Comparison of ENCODE assay signal across 11 mouse cellular contexts in the genomic region with DNA sequence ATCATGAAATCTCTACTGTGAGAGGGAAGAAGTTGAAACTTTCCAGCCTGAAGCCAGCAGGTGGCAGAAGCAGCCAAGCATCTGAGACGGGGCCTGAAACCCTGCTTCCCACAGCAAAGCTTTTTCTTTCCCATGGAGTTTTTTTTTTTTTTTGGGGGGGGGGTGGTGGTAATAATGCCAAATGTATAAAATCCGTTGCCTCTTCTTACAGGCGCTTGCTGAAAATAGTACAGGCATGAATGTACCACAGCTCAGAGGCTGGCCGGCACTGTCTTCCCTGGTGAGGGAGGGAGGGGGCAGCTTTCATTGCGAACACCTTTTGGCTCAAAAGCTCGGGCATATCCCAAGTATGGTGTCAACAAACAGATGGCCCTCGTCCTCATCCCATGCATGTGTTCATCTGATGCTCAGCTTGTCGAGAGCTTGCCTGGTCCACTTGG. TPM values are rescaled to one million over a fixed set of nuclear protein-coding genes. Genes with fewer than 3 reads are reported as not detected.
DNase-seq lines count a peak whose midpoint lies in the region; ATAC-seq and TF ChIP-seq lines count a peak whose summit lies in the region.
"Had no signal": no experiment of that assay in that cellular context is flagged by ENCODE, and none has a peak within 500 bp of the region (broad histone marks: within the 10 kb centered on the region; RNA-seq: fewer than 3 reads in every experiment).

No protein-coding gene starts in this region.

- H3K27me3 ChIP-seq in forebrain, embryonic 13.5 days, result no peaks in the 10 kb centered on the region
- no peaks in the 10 kb centered on the region for H3K27me3 ChIP-seq in forebrain, embryonic 12.5 days
- H3K27me3 ChIP-seq in ES-Bruce4 (ENCODE audit: control insufficient read depth, insufficient read depth, low read length, poor library complexity, severe bottlenecking), result no peaks in the 10 kb centered on the region; the same call in 1 of the 2 replicates
- no peaks in the 10 kb centered on the region for H3K27me3 ChIP-seq in embryonic facial prominence, embryonic 10.5 days (replicated peaks; ENCODE audit: low read depth, poor library complexity, severe bottlenecking)
- no peaks in the 10 kb centered on the region for H3K27me3 ChIP-seq in midbrain, embryonic 16.5 days (ENCODE audit: control insufficient read depth, insufficient read depth, low read depth, low read length)
- H3K27me3 ChIP-seq: embryonic facial prominence, embryonic 15.5 days; stomach, embryonic 15.5 days had no signal

- TF ChIP-seq POLR2A in ES-Bruce4 (IDR thresholded peaks at IDR 0.05; ENCODE audit: insufficient read depth, low read length), result no peak

- H3K36me3 ChIP-seq in forebrain, embryonic 13.5 days (ENCODE audit: poor library complexity, severe bottlenecking), result no peaks in the 10 kb centered on the region
- H3K36me3 ChIP-seq in forebrain, embryonic 12.5 days (replicated peaks), result no peaks in the 10 kb centered on the region
- no peaks in the 10 kb centered on the region for H3K36me3 ChIP-seq in ES-Bruce4 (ENCODE audit: control insufficient read depth, insufficient read depth, low read length, poor library complexity, severe bottlenecking)
- H3K36me3 ChIP-seq in embryonic facial prominence, embryonic 10.5 days (replicated peaks), result no peaks in the 10 kb centered on the region
- H3K36me3 ChIP-seq in midbrain, embryonic 16.5 days (ENCODE audit: control insufficient read depth, insufficient read depth, low read length), result no peaks in the 10 kb centered on the region
- H3K36me3 ChIP-seq: embryonic facial prominence, embryonic 15.5 days; stomach, embryonic 15.5 days had no signal

- WGBS in forebrain, embryonic 13.5 days, result 50% methylated on average over 8 of the region's 8 CpGs
- WGBS in forebrain, embryonic 12.5 days, result 53% methylated on average over 8 of the region's 8 CpGs
- WGBS in embryonic facial prominence, embryonic 10.5 days, result 51% methylated on average over 8 of the region's 8 CpGs
- WGBS in midbrain, embryonic 16.5 days, result 47% methylated on average over 8 of the region's 8 CpGs

- H3K4me2 ChIP-seq in forebrain, embryonic 13.5 days, result no peak overlapping the region
- H3K4me2 ChIP-seq in forebrain, embryonic 12.5 days, result no peak overlapping the region
- H3K4me2 ChIP-seq in midbrain, embryonic 16.5 days (ENCODE audit: low read length), result no peak overlapping the region
- H3K4me2 ChIP-seq: embryonic facial prominence, embryonic 15.5 days; stomach, embryonic 15.5 days had no signal

- peak; percentile 34 for DNase-seq in embryonic facial prominence, embryonic 10.5 days (ENCODE audit: low spot score)
- DNase-seq in layer of hippocampus, adult 8-10 months (ENCODE audit: low spot score in 2 of 2), result peak; percentile 7 to 52
- DNase-seq in thymus, adult 18-20 months, result no peak
- DNase-seq in thymus, postnatal 10 days (ENCODE audit: low spot score in 2 of 2), result no peak

- no peak overlapping the region for H3K27ac ChIP-seq in forebrain, embryonic 13.5 days
- H3K27ac ChIP-seq in forebrain, embryonic 12.5 days, result no peak overlapping the region
- H3K27ac ChIP-seq in ES-Bruce4 (ENCODE audit: insufficient read depth, low read length), result no peak overlapping the region
- no peak overlapping the region for H3K27ac ChIP-seq in embryonic facial prominence, embryonic 10.5 days (replicated peaks)
- H3K27ac ChIP-seq in midbrain, embryonic 16.5 days (ENCODE audit: low read length), result no peak overlapping the region
- H3K27ac ChIP-seq: embryonic facial prominence, embryonic 15.5 days; liver, embryonic 14.5 days; stomach, embryonic 15.5 days had no signal

- no peak overlapping the region for H3K9ac ChIP-seq in forebrain, embryonic 13.5 days
- no peak overlapping the region for H3K9ac ChIP-seq in forebrain, embryonic 12.5 days
- no peak overlapping the region for H3K9ac ChIP-seq in ES-Bruce4 (ENCODE audit: low read depth, poor library complexity, severe bottlenecking)
- H3K9ac ChIP-seq in midbrain, embryonic 16.5 days (ENCODE audit: low read depth, low read length), result no peak overlapping the region
- H3K9ac ChIP-seq: embryonic facial prominence, embryonic 15.5 days; liver, embryonic 14.5 days; stomach, embryonic 15.5 days had no signal

- no peak overlapping the region for H3K4me3 ChIP-seq in forebrain, embryonic 13.5 days
- H3K4me3 ChIP-seq in forebrain, embryonic 12.5 days (replicated peaks), result no peak overlapping the region
- H3K4me3 ChIP-seq in ES-Bruce4 (ENCODE audit: low read depth, low read length), result no peak overlapping the region
- no peak overlapping the region for H3K4me3 ChIP-seq in embryonic facial prominence, embryonic 10.5 days
- no peak overlapping the region for H3K4me3 ChIP-seq in midbrain, embryonic 16.5 days (ENCODE audit: low read depth, low read length)
- H3K4me3 ChIP-seq: embryonic facial prominence, embryonic 15.5 days; stomach, embryonic 15.5 days had no signal

- TF ChIP-seq EP300 in ES-Bruce4 (IDR thresholded peaks at IDR 0.05; ENCODE audit: insufficient read depth, low read depth, low read length), result no peak

- H3K9me3 ChIP-seq in forebrain, embryonic 13.5 days (replicated peaks), result no peaks in the 10 kb centered on the region
- H3K9me3 ChIP-seq in forebrain, embryonic 12.5 days, result no peaks in the 10 kb centered on the region
- no peaks in the 10 kb centered on the region for H3K9me3 ChIP-seq in ES-Bruce4 (replicated peaks; ENCODE audit: control insufficient read depth, insufficient read depth, low read length, poor library complexity, severe bottlenecking)
- H3K9me3 ChIP-seq in embryonic facial prominence, embryonic 10.5 days, result no peaks in the 10 kb centered on the region
- H3K9me3 ChIP-seq in midbrain, embryonic 16.5 days (replicated peaks; ENCODE audit: control insufficient read depth, low read length, poor library complexity, severe bottlenecking), result no peaks in the 10 kb centered on the region
- H3K9me3 ChIP-seq: embryonic facial prominence, embryonic 15.5 days; stomach, embryonic 15.5 days had no signal

- peak; percentile 31 for TF ChIP-seq CTCF in ES-Bruce4 (IDR thresholded peaks at IDR 0.05; ENCODE audit: low read depth, low read length)

- ATAC-seq in forebrain, embryonic 13.5 days, result peak; percentile 62; the same call in 1 of the 2 replicates
- ATAC-seq in forebrain, embryonic 12.5 days (ENCODE audit: low FRiP score), result no peak
- peak; percentile 64; the same call in 1 of the 2 replicates for ATAC-seq in midbrain, embryonic 16.5 days

- no peaks in the 10 kb centered on the region for H3K4me1 ChIP-seq in forebrain, embryonic 13.5 days
- no peaks in the 10 kb centered on the region for H3K4me1 ChIP-seq in forebrain, embryonic 12.5 days
- H3K4me1 ChIP-seq in ES-Bruce4 (ENCODE audit: control insufficient read depth, insufficient read depth, low read length), result no peaks in the 10 kb centered on the region
- H3K4me1 ChIP-seq in embryonic facial prominence, embryonic 10.5 days, result no peaks in the 10 kb centered on the region
- peaks cover 5% of the 10 kb centered on the region; the same call in 1 of the 2 replicates for H3K4me1 ChIP-seq in midbrain, embryonic 16.5 days (ENCODE audit: control insufficient read depth, insufficient read depth, low read length)
- H3K4me1 ChIP-seq: embryonic facial prominence, embryonic 15.5 days; stomach, embryonic 15.5 days had no signal

RNA-seq across cellular contexts. Expression of gene Pdzrn4, which starts 51.0 kb away (rescaled TPM):
- 10.3 and 10.5 TPM in 2 replicates for polyA plus RNA-seq in forebrain, embryonic 13.5 days (2015; fragmentation: Nextera tagmentation; extraction: Ambion mirVana)
- polyA plus RNA-seq in forebrain, embryonic 12.5 days (2016; fragmentation: Nextera tagmentation; extraction: Ambion mirVana), result 6.7 TPM in 2 replicates
- polyA plus RNA-seq in ES-Bruce4 (2011; ENCODE audit: insufficient read depth, insufficient read length, low read depth, missing spikeins), result 0.43 TPM in 1 of 2 replicates, not detected in the other
- 1.3 and 2.1 TPM in 2 replicates for polyA plus RNA-seq in embryonic facial prominence, embryonic 10.5 days (2016; fragmentation: Nextera tagmentation; extraction: Ambion mirVana)
- 1 to 10 TPM; 6.7 to 9.2 (median 7.3) TPM for total RNA-seq in layer of hippocampus, adult 8-10 months (2022)
- polyA plus RNA-seq in midbrain, embryonic 16.5 days (2015; fragmentation: Nextera tagmentation; extraction: Ambion mirVana), result 37.1 and 44.9 TPM in 2 replicates
- polyA plus RNA-seq: liver, embryonic 14.5 days had no signal

Comparison
In these comparisons a context has a peak if more than half of its experiments do, and no peak if none do; other contexts are left out.
1. DNase-seq: peak in embryonic facial prominence, embryonic 10.5 days (single experiment) and layer of hippocampus, adult 8-10 months (2 of 2); none in thymus, adult 18-20 months (0 of 2) and thymus, postnatal 10 days (0 of 2).